Mouse (Mus musculus) monocyte, adult 5-6 weeks (primary cell): ENCODE measurements around the gene Casp6. TPM values are rescaled to one million over a fixed set of nuclear protein-coding genes. Genes with fewer than 3 reads are reported as not detected.

Experiments
- ATAC-seq: fragments of 153-309, 156-312 bp; replicated peaks from 2 replicates; pipeline ENCODE4 v1.8.0; 2017; ENCODE audit warnings: mild to moderate bottlenecking; ENCODE audit not compliant: low TSS enrichment, insufficient number of reproducible peaks, severe bottlenecking, poor library complexity, low FRiP score
- total RNA-seq: library from RNA; stranded (forward); fragments of 200-1000, 200-491, 200-594 nt; gene quantifications from 3 replicates; pipeline ENCODE4 v1.2.3, GENCODE M21; 2017

Casp6 gene
- 9.5 to 15.4 TPM (median 11.7 TPM) in 3 replicates for total RNA-seq

DNA sequence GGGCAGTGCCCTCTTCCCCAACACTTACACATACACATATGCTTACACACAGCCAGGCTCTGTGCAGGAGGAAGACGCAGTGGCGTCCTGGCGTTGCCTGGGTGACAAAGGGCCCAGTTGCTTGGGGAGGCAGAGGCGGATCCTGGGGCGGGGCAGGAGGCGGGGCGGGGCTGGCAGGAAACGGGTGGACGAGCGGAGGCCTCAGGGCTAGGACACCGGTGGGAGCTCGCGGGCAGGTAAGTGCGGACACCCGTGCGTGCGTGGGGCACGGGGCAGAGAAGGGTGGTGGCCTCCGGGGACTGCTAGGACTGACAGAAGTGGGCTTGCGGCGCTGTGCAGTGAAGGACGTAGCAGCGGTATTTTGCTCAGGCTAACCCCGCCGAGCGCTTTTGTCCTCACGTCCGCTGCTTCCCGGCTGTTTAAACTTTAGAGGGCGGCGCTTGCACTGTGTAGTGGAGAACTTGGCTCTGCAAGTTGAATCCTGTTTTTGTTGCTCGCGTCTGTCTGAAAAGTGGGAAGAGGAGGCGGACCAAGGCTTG is at the start of gene Casp6:
Gene Casp6, plus strand, starts transcription at position 155 of the 539 bp plus-strand sequence.
- ATAC-seq: peak; percentile 90

DNA sequence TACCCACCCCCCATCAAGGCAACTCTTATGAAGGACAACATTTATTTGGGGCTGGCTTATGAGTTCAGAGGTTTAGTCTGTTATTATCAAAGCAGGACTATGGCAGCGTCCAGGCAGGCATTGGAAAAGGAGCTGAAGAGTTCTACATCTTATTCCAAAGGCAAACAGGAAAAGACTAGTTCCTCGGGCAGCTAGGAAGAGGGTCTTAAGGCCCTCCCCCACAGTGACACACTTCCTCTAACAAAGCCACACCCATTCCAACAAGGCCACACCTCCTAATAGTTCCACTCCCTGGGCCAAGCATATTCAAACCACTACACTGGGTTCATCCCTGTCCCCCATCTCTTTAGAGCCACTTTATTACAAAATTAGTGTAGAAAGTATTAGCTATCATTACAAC is 38.6 kb upstream of the Casp6 start:
- no peak for ATAC-seq

DNA sequence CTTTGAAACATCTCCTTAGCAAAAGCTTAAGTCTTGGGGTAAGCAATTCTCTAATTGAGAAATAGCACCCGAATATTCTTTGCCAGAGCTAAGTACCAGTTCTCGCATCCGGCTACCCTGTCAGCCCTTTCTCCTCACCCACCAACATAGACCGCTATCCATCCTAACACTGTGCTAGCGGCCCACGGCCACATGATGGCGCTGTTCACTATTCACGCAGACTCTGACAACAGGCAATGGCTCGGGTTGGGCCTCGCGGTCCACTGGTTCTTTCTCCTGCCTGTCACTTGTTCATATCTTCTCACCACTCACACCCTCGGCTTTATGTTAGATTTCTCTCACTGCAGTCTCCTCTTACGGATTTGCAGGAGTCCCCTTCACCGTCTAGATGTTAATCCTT is 37.5 kb upstream of the Casp6 start:
- ATAC-seq: 0 out of 2 replicates have a peak, but pooled peaks have one; percentile 40

- no peak for ATAC-seq
Observed at GRCm38 (mm10) chr3:129877327-129877726, 23.9 kb upstream of the Casp6 start.

DNA sequence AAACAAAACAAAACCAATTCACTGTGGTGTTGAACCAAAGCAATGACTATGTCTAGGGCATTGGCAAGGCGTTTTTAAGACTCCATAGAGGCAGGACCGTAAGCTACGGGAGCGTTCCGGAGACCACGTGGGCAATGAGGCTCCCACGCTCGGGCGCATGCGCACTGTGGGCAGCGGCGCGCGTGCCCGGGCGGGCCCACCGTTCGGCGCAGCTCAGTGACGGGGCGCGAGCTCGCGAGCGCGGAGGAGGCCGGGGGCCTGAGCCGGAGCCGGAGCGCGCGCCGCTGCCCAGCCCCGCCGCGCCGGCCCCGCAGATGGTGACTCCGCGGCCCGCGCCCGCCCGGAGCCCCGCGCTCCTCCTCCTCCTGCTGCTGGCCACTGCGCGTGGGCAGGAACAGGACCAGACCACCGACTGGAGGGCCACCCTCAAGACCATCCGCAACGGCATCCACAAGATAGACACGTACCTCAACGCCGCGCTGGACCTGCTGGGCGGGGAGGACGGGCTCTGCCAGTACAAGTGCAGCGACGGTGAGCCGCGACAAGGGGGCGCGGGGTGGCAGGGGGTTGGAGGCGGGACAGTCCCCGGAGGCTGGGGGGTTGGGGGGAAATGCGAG is 22.7 kb upstream of the Casp6 start, which contains the start of gene Pla2g12a:
Gene Pla2g12a, plus strand, starts transcription at position 202 of the 617 bp plus-strand sequence.
- peak; percentile 45; the same call in 1 of the 2 replicates for ATAC-seq

GRCm38 (mm10) chr3:129879131-129879757 is 22.0 kb upstream of the Casp6 start:
- ATAC-seq: 0 out of 2 replicates have a peak, but pooled peaks have one; percentile 7

DNA sequence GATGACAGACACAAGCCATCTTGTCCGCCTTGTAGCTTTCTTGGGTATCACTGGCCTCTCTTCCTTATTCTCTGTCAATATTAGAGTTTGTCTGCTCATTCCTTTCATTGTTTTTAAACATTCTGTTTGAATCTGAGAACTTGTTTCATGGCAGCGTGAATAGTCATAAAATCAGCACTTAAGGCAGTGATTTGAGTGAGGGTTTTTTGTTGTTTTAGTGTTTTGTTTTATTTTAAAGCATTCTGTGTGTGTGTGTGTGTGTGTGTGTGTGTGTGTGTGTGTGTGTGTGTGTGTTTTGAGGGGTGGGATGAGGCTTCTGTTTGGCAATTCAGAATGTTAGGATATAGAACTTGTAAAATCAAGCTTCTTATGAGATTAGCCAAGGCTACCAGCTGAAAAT is 21.3 kb upstream of the Casp6 start:
- ATAC-seq: no peak

GRCm38 (mm10) chr3:129880925-129881593 is 20.2 kb upstream of the Casp6 start:
- no peak for ATAC-seq

DNA sequence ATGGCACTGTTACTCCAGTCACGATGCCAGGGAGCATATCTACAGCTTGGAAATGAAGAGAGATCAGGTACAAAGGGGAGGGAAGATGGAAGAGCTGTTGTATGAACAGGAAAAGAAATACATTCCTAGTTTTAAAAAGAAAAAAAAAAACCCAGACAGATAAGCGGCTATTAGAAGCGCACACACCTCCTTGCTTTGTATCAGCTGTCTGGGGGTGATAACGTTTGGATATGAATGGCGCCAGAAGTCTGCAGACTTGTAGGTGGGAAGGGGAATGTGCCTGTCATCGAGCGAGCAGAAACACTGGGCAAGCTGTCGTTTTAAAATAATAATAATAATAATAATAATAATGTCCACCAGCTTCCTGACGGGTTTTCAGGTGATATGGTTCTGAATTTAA is 15.6 kb upstream of the Casp6 start:
- ATAC-seq: no peak

GRCm38 (mm10) chr3:129886430-129886829 is 14.8 kb upstream of the Casp6 start:
- ATAC-seq: no peak

DNA sequence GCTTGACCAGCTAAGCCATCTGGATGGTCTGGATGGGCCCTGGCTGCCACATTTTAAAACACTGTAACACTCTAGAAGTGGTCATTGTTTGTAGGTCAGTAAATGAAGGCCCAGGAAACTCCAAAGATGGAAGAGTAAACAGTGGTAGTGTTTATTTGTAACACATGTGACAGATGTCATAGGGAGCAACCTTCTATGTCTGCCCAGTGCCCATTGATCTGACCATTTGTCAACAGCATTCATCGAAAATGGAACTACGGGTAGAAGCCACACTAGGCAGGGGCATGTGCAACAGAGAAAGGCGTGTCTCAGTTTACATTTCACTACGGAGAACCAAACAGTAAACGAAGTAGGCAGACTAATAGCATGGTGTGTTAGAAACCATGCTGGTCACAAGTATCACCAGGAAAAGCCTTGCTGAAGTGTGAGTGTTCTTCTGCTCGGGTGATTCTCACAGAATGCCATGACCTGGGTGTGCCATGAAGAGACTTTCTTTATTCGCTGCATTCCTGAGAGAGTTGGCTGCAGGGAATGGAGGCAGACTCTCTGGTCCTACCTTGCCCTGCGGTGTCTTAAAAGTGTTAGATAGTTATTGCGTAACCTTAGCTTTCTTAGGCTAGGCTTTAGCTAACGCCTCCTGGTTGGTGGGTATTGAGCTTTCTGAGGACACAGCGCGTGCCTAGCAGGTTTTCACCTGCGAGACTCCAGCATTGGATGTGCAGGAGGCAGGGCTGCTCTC is 13.3 kb upstream of the Casp6 start:
- ATAC-seq: no peak

- no peak for ATAC-seq
Observed at GRCm38 (mm10) chr3:129892003-129892402, 9.2 kb upstream of the Casp6 start.

GRCm38 (mm10) chr3:129893143-129893542 is 8.1 kb upstream of the Casp6 start:
- no peak for ATAC-seq

GRCm38 (mm10) chr3:129896591-129896990 is 4.6 kb upstream of the Casp6 start:
- no peak for ATAC-seq

DNA sequence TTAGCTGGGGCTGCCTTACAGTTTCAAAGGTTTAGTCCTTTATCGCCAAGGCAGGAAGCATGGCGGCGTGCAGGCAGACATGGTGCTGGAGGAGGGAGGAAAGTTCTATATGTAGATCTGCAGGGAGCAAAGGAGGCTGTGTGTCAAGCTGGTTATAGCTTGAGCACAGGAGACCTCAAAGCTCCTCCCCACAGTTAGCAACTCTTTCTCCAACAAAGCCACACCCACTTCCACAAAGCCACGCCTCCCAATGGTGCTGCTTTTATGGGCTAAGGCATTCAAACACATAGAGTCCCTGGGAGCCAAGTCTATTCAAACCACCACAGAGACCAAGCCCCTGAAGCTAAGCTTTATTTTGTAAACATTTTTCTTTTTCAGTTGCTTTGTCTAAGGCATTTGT is 2.3 kb upstream of the Casp6 start:
- ATAC-seq: no peak

DNA sequence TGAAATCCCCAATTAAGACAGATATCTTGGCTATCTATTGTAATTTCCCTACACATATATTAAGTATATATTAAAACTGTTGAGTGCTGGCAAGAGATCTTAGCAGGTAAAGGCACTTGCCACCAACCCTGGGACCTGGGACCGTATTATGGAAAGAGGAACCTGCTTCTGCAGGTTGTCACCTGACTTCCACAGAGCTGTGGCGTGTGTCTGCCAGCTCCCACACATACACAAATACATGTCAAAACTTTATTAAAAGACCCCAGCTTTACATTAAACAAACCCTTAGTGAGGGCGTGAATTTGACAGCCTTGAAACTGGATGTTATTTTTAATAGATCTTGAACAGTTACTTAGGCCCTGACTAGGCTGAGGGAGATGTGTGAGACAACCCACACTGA is 2.1 kb downstream of the Casp6 start:
- ATAC-seq: no peak

DNA sequence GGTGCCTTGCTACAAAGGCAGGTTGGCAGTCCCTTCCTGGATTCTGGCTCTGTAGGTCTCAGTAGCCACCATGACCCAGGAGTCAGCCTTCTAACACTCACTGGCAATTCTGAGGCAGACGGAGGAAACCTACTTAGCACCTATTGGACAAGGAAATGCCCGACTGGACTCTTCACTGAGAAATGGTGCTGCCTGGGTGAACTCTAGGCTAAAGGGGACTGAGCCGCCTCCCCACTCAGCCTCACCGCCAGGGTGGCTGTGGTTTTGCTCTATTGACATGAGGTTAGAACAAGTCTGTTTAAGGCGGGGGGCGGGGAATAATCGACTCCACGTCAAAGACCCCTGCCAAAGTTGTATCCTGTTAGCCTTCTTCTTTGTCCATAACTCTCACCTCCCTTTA is 2.6 kb downstream of the Casp6 start:
- no peak for ATAC-seq

GRCm38 (mm10) chr3:129904381-129905132 is 3.3 kb downstream of the Casp6 start:
- ATAC-seq: peak; percentile 41; the same call in 1 of the 2 replicates
